Mouse (Mus musculus): ENCODE results near the gene Tmem189. TPM values are rescaled to one million over a fixed set of nuclear protein-coding genes. Genes with fewer than 3 reads are reported as not detected.
"Not testable (repeated sequence)": the region's sequence is repeated elsewhere in the genome, so short reads cannot be mapped to it uniquely, and the experiment has no call there.

Gene Tmem189
- total RNA-seq, 4 experiments from 2014 or later, result 44.5 to 47.5 (median 46.8) TPM

GRCm38 (mm10) chr2:167624368-167625075 lies 65.1 kb downstream of the Tmem189 start:
- DNase-seq (ENCODE audit: low spot score in 2 of 2), result no peak

GRCm38 (mm10) chr2:167622965-167623364 lies 66.7 kb downstream of the Tmem189 start:
- DNase-seq (ENCODE audit: low spot score in 2 of 2), result no peak

GRCm38 (mm10) chr2:167622352-167622751 lies 67.3 kb downstream of the Tmem189 start:
- DNase-seq (ENCODE audit: low spot score in 2 of 2), result no peak

GRCm38 (mm10) chr2:167621255-167622087 lies 68.2 kb downstream of the Tmem189 start:
- no peak for DNase-seq (ENCODE audit: low spot score in 2 of 2)

DNA sequence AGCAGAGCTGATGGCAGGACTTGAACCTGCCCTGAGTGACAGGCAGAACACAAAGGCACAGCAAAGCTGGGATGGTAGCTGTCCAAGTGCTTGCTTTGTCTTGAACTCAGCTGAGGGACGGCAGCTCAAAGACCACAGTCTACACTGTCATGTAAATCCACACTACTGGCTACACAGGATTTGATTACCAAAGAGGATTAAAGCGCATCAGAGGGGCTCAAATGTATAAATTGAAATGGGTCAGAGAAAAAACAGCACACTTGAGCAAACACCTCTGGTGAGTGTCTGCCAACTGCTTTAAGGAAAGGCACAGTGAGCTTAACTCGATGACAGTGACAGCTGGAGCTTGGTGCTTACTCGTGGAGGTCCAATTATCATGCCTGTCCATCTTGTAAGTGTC lies 72.2 kb downstream of the Tmem189 start:
- no peak for DNase-seq (ENCODE audit: low spot score in 2 of 2)

- no peak for DNase-seq (ENCODE audit: low spot score in 2 of 2)
Measured at GRCm38 (mm10) chr2:167617034-167617433, 72.6 kb downstream of the Tmem189 start.

GRCm38 (mm10) chr2:167613335-167613734 lies 76.3 kb downstream of the Tmem189 start:
- not testable (repeated sequence) for DNase-seq (ENCODE audit: low spot score in 2 of 2)

DNA sequence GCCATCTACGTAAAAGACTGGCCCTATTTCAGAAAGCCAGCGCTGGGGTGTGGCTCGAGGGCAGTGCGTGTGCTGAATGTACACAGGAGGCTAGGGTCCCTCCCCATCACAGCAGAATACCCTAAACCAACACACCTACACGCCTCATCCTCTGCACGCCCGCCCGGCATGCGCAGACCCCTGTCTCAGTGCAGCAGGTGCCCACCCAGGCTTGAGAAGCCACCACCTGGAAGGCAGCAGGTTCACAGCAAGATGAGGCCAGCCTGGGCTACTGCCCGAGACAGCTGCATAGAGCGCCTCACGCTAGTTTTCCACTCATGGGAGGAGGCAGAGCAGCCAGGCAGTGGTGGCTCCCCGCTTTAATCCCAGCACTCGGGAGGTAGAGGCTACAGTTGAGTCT lies 77.5 kb downstream of the Tmem189 start:
- DNase-seq (ENCODE audit: low spot score in 2 of 2), result no peak

DNA sequence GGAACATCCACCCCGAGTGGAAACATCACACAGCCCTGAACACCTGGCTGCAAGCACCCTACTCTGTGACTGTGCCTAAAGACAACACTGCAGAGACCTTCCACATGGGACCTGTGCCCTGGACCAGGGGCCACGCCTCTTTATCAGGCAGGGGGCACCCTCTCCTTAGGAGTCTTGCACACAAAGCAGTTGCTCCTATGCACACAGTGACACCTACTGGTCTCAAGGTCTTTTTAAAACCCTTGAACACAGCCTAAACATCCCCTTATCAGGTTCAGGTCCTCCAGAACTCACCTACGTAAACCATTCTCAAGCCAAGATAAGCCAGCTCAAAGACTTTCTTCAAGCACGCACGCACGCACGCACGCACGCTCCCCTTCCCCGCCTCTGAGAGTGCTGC lies 78.3 kb downstream of the Tmem189 start:
- DNase-seq (ENCODE audit: low spot score in 2 of 2), result no peak

- DNase-seq (ENCODE audit: low spot score in 2 of 2), result no peak
Measured at GRCm38 (mm10) chr2:167606745-167607123, 82.9 kb downstream of the Tmem189 start.

- no peak for DNase-seq (ENCODE audit: low spot score in 2 of 2)
Measured at GRCm38 (mm10) chr2:167605817-167606744, 83.5 kb downstream of the Tmem189 start.

GRCm38 (mm10) chr2:167605178-167605794 lies 84.3 kb downstream of the Tmem189 start:
- DNase-seq (ENCODE audit: low spot score in 2 of 2), result peak; percentile 75 to 88

DNA sequence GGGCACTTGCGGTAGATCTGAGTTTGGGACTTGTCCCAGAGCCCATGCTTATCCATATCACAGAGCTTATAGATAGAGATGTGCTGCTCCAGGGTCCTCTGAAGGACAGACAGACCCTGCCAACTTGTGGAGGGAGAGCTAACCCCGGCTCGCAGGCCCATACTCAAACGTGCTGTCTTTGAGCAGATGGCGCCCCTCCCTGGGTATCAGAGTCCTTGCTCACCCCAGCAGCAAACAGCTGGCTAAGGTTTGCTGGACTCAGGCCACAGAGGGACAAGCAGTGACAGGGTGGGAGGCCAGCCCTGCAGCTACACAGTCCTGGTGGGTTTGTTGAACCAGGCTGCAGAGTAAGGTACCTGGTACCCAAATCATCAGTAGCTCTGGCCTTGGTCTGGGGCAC lies 86.6 kb downstream of the Tmem189 start:
- DNase-seq (ENCODE audit: low spot score in 2 of 2), result no peak

GRCm38 (mm10) chr2:167602364-167602763 lies 87.3 kb downstream of the Tmem189 start:
- DNase-seq (ENCODE audit: low spot score in 2 of 2), result no peak

- DNase-seq (ENCODE audit: low spot score in 2 of 2), result no peak
Measured at GRCm38 (mm10) chr2:167600481-167600995, 89.1 kb downstream of the Tmem189 start.

DNA sequence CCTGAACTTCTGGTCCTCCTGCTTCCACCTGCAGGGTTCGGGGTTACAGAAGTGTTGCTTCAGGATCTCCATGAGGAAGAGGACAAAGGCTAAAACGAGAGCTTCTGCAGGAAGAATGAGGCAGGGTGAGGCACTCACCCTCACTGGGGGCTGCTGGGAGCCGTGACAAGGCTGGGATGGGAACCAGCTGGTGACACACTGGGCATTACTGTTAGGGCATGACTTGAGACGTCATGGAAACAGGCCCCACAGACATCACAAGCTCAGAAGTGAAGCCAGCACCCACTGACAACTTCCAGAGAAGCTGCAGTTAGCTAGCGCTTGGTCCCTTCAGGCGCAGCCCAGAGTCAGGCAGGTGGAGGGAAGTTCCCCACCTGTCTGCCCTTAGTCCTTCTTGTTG lies 89.7 kb downstream of the Tmem189 start:
- no peak for DNase-seq (ENCODE audit: low spot score in 2 of 2)

GRCm38 (mm10) chr2:167599195-167599594 lies 90.4 kb downstream of the Tmem189 start:
- DNase-seq (ENCODE audit: low spot score in 2 of 2), result no peak

DNA sequence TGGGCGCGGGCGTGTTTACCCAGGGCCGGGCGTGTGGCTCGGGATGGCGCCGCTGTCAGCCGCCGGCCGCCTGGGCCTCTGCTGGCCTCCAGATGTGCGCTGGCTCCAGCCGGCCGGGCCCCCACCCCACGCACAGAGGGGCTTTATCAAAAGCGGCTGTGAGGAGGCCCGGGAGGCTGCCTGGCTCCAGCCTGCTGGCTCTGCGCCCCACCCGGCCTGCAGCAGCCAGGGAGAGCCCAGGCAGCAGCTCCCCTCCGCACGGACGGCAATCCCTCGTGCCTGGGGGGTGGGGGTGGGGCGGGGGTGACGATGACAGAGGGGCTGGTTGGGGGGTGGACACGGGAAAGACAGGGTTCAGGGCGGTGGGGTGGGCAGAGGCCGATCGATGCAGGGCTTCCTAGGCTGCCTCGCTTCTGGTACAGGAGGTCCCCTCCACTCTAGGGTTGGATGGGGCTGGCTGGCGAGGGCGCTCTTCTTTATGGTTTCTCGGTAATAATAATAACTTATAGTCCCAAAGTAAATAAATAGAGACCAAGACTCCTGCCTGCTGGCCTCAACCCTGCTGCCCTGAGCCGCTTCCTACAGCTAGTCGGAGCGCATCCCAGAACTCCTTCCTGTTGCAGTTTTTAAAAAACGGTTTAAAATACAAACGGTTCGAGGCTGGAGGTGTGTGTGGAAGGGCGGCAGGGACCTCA lies 92.0 kb downstream of the Tmem189 start:
- no peak for DNase-seq (ENCODE audit: low spot score in 2 of 2)

- no peak for DNase-seq (ENCODE audit: low spot score in 2 of 2)
Measured at GRCm38 (mm10) chr2:167596726-167597491, 92.7 kb downstream of the Tmem189 start.

GRCm38 (mm10) chr2:167596262-167596661 lies 93.4 kb downstream of the Tmem189 start:
- DNase-seq (ENCODE audit: low spot score in 2 of 2), result no peak
